Mouse (Mus musculus) central nervous system, embryonic 18 days (tissue): ENCODE results near the gene Eif2ak2. TPM values are rescaled to one million over a fixed set of nuclear protein-coding genes. Genes with fewer than 3 reads are reported as not detected.

Source experiments
- polyA plus RNA-seq: library from polyadenylated mRNA; depleted of rRNA; stranded (reverse); fragments of >200 nt; gene quantifications from 2 replicates; pipeline ENCODE4 v1.2.3, GENCODE M21; 2012; rRNA removed

Eif2ak2 gene
- polyA plus RNA-seq, result 1.5 and 2.0 TPM in 2 replicates

DNA sequence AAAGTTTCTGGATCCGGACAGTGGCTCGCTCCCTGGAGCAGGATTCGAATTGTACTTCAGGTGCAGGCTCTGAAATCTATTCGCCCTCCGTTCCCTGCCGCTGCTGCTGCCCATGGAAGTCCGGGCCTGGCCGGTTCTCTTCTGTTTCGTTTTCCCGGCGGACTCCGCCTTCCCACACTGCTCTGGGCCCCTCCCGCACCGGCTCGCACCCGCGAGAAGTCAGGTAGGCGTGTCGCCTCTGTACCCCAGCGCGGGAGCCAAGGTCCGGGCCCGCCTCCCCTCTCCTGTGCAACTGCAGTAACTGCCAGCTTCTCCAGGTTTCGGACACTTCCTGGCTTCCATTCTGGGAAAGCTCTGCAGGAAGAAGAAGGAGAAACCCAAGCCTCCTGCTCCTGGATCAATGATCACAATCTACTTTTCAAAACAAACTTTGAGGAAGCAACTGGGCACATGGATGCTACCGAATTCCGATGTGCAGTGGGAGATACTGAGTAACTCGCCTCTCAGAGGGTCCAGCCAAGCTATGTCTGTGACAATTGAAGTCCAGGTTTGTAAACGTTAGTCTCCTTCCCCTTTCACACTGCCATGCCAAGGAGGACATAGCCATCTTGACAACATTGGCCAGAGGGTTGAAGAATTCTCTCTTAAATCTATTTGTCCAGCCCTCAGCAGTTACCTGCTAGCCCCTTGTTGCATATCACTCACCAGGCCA, at the start of gene Eif2ak2:
Eif2ak2 (minus strand) TSS at position 173 of the 712 bp plus-strand sequence.

DNA sequence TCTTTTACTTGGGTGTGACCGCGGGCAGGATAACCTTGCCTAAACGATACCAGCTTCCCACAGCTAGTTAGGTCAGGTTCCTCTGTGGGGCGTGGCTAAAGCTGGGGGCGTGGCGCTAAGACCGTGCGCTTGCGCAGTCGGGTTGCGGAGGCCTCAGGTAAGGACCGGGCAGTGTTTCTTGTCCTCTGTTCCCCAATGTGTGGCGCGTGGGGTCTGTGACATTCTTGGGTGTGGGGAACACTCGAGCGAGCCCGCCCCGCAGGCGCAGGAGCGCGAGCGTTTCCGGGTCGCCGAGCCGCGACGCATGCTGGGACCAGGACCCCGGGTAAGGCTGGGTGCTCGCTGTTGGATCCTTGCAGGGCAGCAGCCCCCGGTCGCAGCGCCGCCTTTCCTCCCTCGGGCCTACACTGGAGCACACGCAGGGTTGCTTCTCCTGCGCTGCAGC, 34.0 kb upstream of the Eif2ak2 start, which contains the start of gene Cebpzos:
Cebpzos (plus strand) TSS at position 132 of the 445 bp plus-strand sequence.

DNA sequence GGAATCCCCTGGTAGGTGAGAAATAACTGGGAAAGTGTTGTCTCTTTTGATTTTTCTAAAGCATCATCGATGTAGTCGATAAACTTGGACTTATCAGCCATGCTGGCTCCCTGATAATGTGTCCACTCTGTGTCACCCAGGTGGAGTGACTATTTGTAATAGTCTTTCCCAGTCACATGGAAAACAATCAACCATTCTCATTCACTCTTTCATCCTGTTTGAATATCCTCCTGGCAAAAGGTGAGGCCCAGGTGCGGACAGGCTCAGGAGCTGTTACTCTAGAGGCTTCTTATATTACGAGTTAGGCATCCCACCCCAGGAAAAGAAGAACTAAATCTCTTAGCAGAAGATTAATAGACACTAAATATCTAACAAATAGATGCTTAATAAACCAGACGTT, 24.5 kb upstream of the Eif2ak2 start, which contains the start of gene Sult6b1:
Sult6b1 (minus strand) TSS at position 101 of the 400 bp plus-strand sequence.

DNA sequence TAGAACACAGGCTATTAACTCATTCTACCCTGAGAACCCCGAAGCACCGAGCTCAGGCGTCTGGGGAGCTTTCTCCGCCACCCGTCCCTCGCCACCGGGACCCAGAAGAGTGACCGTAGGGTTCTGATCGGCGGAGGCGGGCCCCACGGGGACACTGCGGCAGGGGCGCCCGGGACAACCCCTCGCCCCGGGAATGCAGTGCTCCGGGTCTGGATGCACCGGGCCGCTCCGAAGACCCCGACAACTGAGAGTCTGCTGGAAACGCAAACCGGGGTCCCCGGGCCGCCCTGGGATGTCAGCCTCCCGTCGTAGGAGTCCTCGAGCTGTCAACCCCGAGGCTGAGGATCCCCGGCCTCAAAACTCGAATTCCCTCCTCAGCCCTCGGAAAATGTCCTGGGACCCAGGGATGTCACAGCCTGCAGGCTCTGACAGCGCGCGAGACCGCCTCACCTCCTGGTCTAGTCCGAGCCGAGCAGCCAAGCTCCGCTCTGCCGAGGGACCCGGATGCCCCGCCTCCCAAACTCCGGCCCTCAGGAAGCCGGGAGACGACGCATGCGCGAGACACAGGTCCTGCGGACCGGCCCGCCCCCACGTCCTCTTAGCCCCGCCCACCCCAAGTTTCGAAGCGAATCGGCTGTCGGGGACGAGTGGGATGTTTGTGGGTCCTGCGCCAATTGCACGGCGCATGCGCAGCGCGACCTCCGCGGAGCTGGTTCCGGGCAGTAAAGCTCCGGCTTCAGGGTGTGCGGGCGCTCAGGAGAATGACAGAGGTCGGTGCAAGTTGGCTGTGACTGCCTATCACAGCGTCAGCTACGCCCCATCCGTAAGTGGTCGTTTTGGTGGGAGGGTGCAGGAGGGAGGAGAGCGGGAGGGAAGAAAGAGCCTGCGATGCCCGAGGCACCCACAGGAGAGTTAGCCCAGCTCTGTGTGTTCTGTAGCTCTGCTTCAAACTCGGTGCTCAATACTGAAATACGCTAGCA, 47.2 kb downstream of the Eif2ak2 start, which contains the start of the genes Heatr5b and Gpatch11:
Heatr5b (minus strand) TSS at position 509 of the 980 bp plus-strand sequence.
Gpatch11 (plus strand) TSS at position 712 of the 980 bp plus-strand sequence.

Other genes starting within 250 kb of the Eif2ak2 start
- gene Strn, start 145.4 kb downstream of the Eif2ak2 start, polyA plus RNA-seq, result 12.3 and 12.7 TPM in 2 replicates
- gene Heatr5b, start 47.2 kb downstream of the Eif2ak2 start, polyA plus RNA-seq, result 31.5 and 32.3 TPM in 2 replicates
- 25.1 and 29.8 TPM in 2 replicates for gene Gpatch11, start 47.0 kb downstream of the Eif2ak2 start, polyA plus RNA-seq
- 0.11 TPM in 1 of 2 replicates, not detected in the other for gene Sult6b1, start 24.4 kb upstream of the Eif2ak2 start, polyA plus RNA-seq
- 44.3 and 51.9 TPM in 2 replicates for gene Cebpzos, start 33.9 kb upstream of the Eif2ak2 start, polyA plus RNA-seq
- 20.8 and 21.3 TPM in 2 replicates for gene Cebpz, start 54.5 kb upstream of the Eif2ak2 start, polyA plus RNA-seq
- 42.6 and 44.5 TPM in 2 replicates for gene Ndufaf7, start 54.6 kb upstream of the Eif2ak2 start, polyA plus RNA-seq
- gene Prkd3, start 138.2 kb upstream of the Eif2ak2 start, polyA plus RNA-seq, result 17.8 and 19.4 TPM in 2 replicates
- 16.9 and 19.5 TPM in 2 replicates for gene Qpct, start 169.3 kb upstream of the Eif2ak2 start, polyA plus RNA-seq